Mouse (Mus musculus) heart, embryonic 16.5 days (tissue): ENCODE measurements around the gene Mfsd4b1. TPM values are rescaled to one million over a fixed set of nuclear protein-coding genes. Genes with fewer than 3 reads are reported as not detected.
A peak's percentile ranks its signal among the peaks of the same experiment; 100 is the strongest.
"Not testable (repeated sequence)": the region's sequence is repeated elsewhere in the genome, so short reads cannot be mapped to it uniquely, and the experiment has no call there.

Experiments
- ATAC-seq: fragments of 200-750 bp; cut with Nextera tagmentation; replicated peaks from 2 replicates; pipeline ENCODE4 v1.8.0; 2017; ENCODE audit warnings: moderate number of reproducible peaks; ENCODE audit not compliant: insufficient read depth, low FRiP score; ENCODE audit errors: extremely low read depth
- H3K27ac ChIP-seq: fragments of 300-500 bp; sonication (generic); 2 replicates; pipeline ENCODE4 v1.5.1; 2014; ENCODE audit warnings: mild to moderate bottlenecking, low read length, control low read depth, moderate library complexity
- H3K27me3 ChIP-seq: fragments of 300-500 bp; sonication (generic); 2 replicates; pipeline ENCODE4 v1.6.1; 2014; ENCODE audit warnings: low read length, mixed read lengths; ENCODE audit not compliant: control insufficient read depth, insufficient read depth
- H3K36me3 ChIP-seq: fragments of 300-500 bp; sonication (generic); 2 replicates; pipeline ENCODE4 v1.6.1; 2014; ENCODE audit not compliant: control insufficient read depth, insufficient read depth
- H3K4me1 ChIP-seq: fragments of 300-500 bp; sonication (generic); 2 replicates; pipeline ENCODE4 v1.6.1; 2014; ENCODE audit warnings: low read length, mixed read lengths; ENCODE audit not compliant: control insufficient read depth, insufficient read depth
- H3K4me2 ChIP-seq: fragments of 300-500 bp; sonication (generic); 2 replicates; pipeline ENCODE4 v1.6.1; 2014; ENCODE audit warnings: low read depth, mild to moderate bottlenecking, control low read depth, low read length
- H3K4me3 ChIP-seq: fragments of 300-500 bp; sonication (generic); 2 replicates; pipeline ENCODE4 v1.5.1; 2014; ENCODE audit warnings: mild to moderate bottlenecking, control low read depth, low read length
- H3K9ac ChIP-seq: fragments of 300-500 bp; sonication (generic); 2 replicates; pipeline ENCODE4 v1.6.1; 2014; ENCODE audit warnings: low read length, control low read depth
- H3K9me3 ChIP-seq: fragments of 300-500 bp; sonication (generic); replicated peaks from 2 replicates; pipeline ENCODE4 v1.6.1; 2016; ENCODE audit warnings: low read length; ENCODE audit not compliant: control insufficient read depth
- WGBS: fragments of 180-500 bp; shearing (Covaris S2); extraction: QIAGEN DNeasy Blood & Tissue Kit; methylation state at CpG from one replicate; pipeline ENCODE4 v1.1.7; 2014; 5-methylcytosine and 5-hydroxymethylcytosine counted together
- polyA plus RNA-seq: library from polyadenylated mRNA; unstranded; fragments of >200 nt; fragmentation: Nextera tagmentation; extraction: Ambion mirVana; gene quantifications from 2 replicates; pipeline ENCODE4 v1.2.1, GENCODE M21; 2015

Gene Mfsd4b1
- polyA plus RNA-seq, 1 experiment from 2014 or later, result 1.3 TPM

GRCm38 (mm10) chr10:40025560-40025959, 492 bp upstream of the Mfsd4b1 start:
- 0 out of 2 replicates have a peak overlapping the region, but pooled peaks have one; percentile 29 for H3K27ac ChIP-seq
- no peaks in the 10 kb centered on the region for H3K36me3 ChIP-seq
- peak overlapping the region; percentile 80 for H3K4me3 ChIP-seq
- ATAC-seq, result no peak
- peaks cover 9% of the 10 kb centered on the region for H3K4me1 ChIP-seq
- H3K27me3 ChIP-seq, result peaks cover 3% of the 10 kb centered on the region; the same call in 1 of the 2 replicates
- peak overlapping the region; percentile 97 for H3K4me2 ChIP-seq
- WGBS, result 68% methylated on average over 8 of the region's 8 CpGs
- peaks cover 5% of the 10 kb centered on the region; the same call in 1 of the 2 replicates for H3K9me3 ChIP-seq
- H3K9ac ChIP-seq, result peak overlapping the region; percentile 36; the same call in 1 of the 2 replicates

GRCm38 (mm10) chr10:40020401-40020800, 4.7 kb downstream of the Mfsd4b1 start:
- Histone ChIP-seq H3K4me1 (peaks cover 28% of the 10 kb centered on the region), H3K4me2 (no peak overlapping the region), H3K27ac (peak overlapping the region; percentile 80; the same call in 1 of the 2 replicates), H3K27me3 (peaks cover 3% of the 10 kb centered on the region; the same call in 1 of the 2 replicates), H3K36me3 (no peaks in the 10 kb centered on the region), H3K9me3 (no peaks in the 10 kb centered on the region), H3K4me3 (no peak overlapping the region), H3K9ac (no peak overlapping the region; the same call in 1 of the 2 replicates)
- ATAC-seq, result no peak
- WGBS, result 84% methylated on average over 2 of the region's 2 CpGs

GRCm38 (mm10) chr10:40019492-40019891, 5.6 kb downstream of the Mfsd4b1 start:
- WGBS, result 43% methylated on average over 3 of the region's 3 CpGs
- peak overlapping the region; percentile 21; the same call in 1 of the 2 replicates for H3K9ac ChIP-seq
- H3K4me2 ChIP-seq, result peak overlapping the region; percentile 23; the same call in 1 of the 2 replicates
- H3K4me1 ChIP-seq, result peaks cover 26% of the 10 kb centered on the region
- peaks cover 3% of the 10 kb centered on the region; the same call in 1 of the 2 replicates for H3K27me3 ChIP-seq
- ATAC-seq, result peak; percentile 92
- no peak overlapping the region for H3K4me3 ChIP-seq
- no peaks in the 10 kb centered on the region for H3K9me3 ChIP-seq
- peak overlapping the region; percentile 80 for H3K27ac ChIP-seq
- no peaks in the 10 kb centered on the region for H3K36me3 ChIP-seq

- H3K9me3 ChIP-seq, result no peaks in the 10 kb centered on the region
- no peaks in the 10 kb centered on the region for H3K36me3 ChIP-seq
- H3K27me3 ChIP-seq, result no peaks in the 10 kb centered on the region
- no peak overlapping the region for H3K9ac ChIP-seq
- ATAC-seq, result peak; percentile 72
- 44% methylated on average over 5 of the region's 5 CpGs for WGBS
- peak overlapping the region; percentile 80 for H3K27ac ChIP-seq
- no peak overlapping the region for H3K4me3 ChIP-seq
- no peak overlapping the region for H3K4me2 ChIP-seq
- H3K4me1 ChIP-seq, result peaks cover 21% of the 10 kb centered on the region
Observed at GRCm38 (mm10) chr10:40018261-40018860, 6.7 kb downstream of the Mfsd4b1 start.

GRCm38 (mm10) chr10:40009591-40009990, 15.5 kb downstream of the Mfsd4b1 start:
- H3K4me2 ChIP-seq, result no peak overlapping the region
- no peaks in the 10 kb centered on the region for H3K9me3 ChIP-seq
- H3K27ac ChIP-seq, result no peak overlapping the region
- H3K36me3 ChIP-seq, result no peaks in the 10 kb centered on the region
- H3K4me1 ChIP-seq, result no peaks in the 10 kb centered on the region
- no peak overlapping the region for H3K9ac ChIP-seq
- ATAC-seq, result no peak
- 78% methylated on average over 11 of the region's 11 CpGs for WGBS
- no peak overlapping the region for H3K4me3 ChIP-seq
- no peaks in the 10 kb centered on the region for H3K27me3 ChIP-seq

GRCm38 (mm10) chr10:40008847-40009246, 16.2 kb downstream of the Mfsd4b1 start:
- not testable (repeated sequence) for ATAC-seq, H3K4me3 ChIP-seq, H3K4me2 ChIP-seq, H3K27me3 ChIP-seq, H3K4me1 ChIP-seq, H3K27ac ChIP-seq, H3K36me3 ChIP-seq, H3K9me3 ChIP-seq, H3K9ac ChIP-seq
- WGBS, result 58% methylated on average over 4 of the region's 4 CpGs

- Histone ChIP-seq H3K27ac (no peak overlapping the region), H3K4me2 (no peak overlapping the region), H3K4me3 (no peak overlapping the region), H3K27me3 (no peaks in the 10 kb centered on the region), H3K9me3 (no peaks in the 10 kb centered on the region), H3K4me1 (no peaks in the 10 kb centered on the region), H3K9ac (no peak overlapping the region), H3K36me3 (no peaks in the 10 kb centered on the region)
- ATAC-seq, result no peak
- 83% methylated on average over 4 of the region's 4 CpGs for WGBS
Observed at GRCm38 (mm10) chr10:40007953-40008352, 17.1 kb downstream of the Mfsd4b1 start.

- H3K9me3 ChIP-seq, result no peaks in the 10 kb centered on the region
- no peak overlapping the region for H3K4me2 ChIP-seq
- H3K4me3 ChIP-seq, result no peak overlapping the region
- no peaks in the 10 kb centered on the region for H3K27me3 ChIP-seq
- WGBS, result 62% methylated on average over 10 of the region's 10 CpGs
- H3K4me1 ChIP-seq, result no peaks in the 10 kb centered on the region
- H3K9ac ChIP-seq, result no peak overlapping the region
- H3K27ac ChIP-seq, result no peak overlapping the region
- H3K36me3 ChIP-seq, result no peaks in the 10 kb centered on the region
- ATAC-seq, result no peak
Observed at GRCm38 (mm10) chr10:40006963-40007362, 18.1 kb downstream of the Mfsd4b1 start.

GRCm38 (mm10) chr10:40000746-40001145, 24.3 kb downstream of the Mfsd4b1 start:
- H3K4me2 ChIP-seq, result no peak overlapping the region
- H3K27me3 ChIP-seq, result no peaks in the 10 kb centered on the region
- no peak overlapping the region for H3K4me3 ChIP-seq
- H3K9me3 ChIP-seq, result no peaks in the 10 kb centered on the region
- no peak for ATAC-seq
- no peaks in the 10 kb centered on the region for H3K36me3 ChIP-seq
- no peak overlapping the region for H3K9ac ChIP-seq
- no peak overlapping the region for H3K27ac ChIP-seq
- H3K4me1 ChIP-seq, result no peaks in the 10 kb centered on the region
- 82% methylated on average over 2 of the region's 2 CpGs for WGBS
